Mouse (Mus musculus): ENCODE results near the gene Rcc1.

DNA sequence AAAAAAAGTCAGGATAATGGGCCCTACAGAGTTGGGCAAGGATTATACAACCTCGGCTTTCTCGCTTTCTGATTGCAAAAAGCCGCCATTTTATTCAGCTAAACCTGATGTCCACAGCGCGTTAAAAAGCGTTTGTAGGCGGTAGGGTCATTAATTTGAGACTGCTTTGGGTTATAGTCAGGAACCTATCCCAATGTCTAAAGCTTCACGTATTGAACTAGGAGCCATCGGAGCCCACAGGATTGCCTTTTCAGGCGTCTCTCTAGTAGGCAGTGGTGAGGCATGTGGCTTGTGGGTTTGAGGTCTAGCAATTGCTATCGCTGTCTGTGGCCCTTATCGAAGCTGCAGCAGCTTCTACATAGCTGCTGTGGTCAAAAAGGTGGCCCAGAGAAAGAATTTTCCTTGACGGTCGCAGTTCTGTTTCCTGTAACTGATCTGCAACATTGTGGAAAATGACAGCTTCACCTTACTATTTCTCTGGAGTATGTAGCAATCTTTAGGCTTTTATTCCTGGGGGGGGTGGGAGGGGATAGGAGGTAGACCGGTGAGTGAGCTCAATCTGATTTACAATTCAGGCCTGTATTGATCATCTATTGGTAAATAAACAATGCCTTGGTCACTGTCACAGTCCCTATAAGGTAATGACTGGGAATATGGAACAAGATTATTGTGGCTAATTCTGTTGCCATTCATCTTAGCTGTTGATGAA is 44.1 kb downstream of the Rcc1 start:
- no peak for TF ChIP-seq POLR2A (IDR thresholded peaks at IDR 0.05; ENCODE audit: low read depth, low read length)
- no peak for TF ChIP-seq CTCF (IDR thresholded peaks at IDR 0.05; ENCODE audit: extremely low read depth, insufficient read depth, insufficient read length, insufficient replicate concordance)

Measured in spleen, adult 2 months (tissue).